Mouse (Mus musculus) thymus, adult 2 months (tissue): ENCODE measurements around the gene Sema5b.

Experiments
- CTCF ChIP-seq: fragments of 200-500 bp; IDR thresholded peaks from 2 replicates; pipeline ENCODE4 v1.5.1; 2012; ENCODE audit warnings: mild to moderate bottlenecking, control low read depth, low read length, moderate library complexity, borderline replicate concordance; ENCODE audit not compliant: control insufficient read depth, poor library complexity, insufficient read depth; ENCODE audit errors: extremely low read depth
- POLR2A ChIP-seq: fragments of 200-500 bp; IDR thresholded peaks from 2 replicates; pipeline ENCODE4 v1.6.1; 2012; ENCODE audit warnings: mild to moderate bottlenecking, low read length, control low read depth, moderate library complexity; ENCODE audit not compliant: control insufficient read depth, poor library complexity, insufficient read depth; ENCODE audit errors: extremely low read depth

DNA sequence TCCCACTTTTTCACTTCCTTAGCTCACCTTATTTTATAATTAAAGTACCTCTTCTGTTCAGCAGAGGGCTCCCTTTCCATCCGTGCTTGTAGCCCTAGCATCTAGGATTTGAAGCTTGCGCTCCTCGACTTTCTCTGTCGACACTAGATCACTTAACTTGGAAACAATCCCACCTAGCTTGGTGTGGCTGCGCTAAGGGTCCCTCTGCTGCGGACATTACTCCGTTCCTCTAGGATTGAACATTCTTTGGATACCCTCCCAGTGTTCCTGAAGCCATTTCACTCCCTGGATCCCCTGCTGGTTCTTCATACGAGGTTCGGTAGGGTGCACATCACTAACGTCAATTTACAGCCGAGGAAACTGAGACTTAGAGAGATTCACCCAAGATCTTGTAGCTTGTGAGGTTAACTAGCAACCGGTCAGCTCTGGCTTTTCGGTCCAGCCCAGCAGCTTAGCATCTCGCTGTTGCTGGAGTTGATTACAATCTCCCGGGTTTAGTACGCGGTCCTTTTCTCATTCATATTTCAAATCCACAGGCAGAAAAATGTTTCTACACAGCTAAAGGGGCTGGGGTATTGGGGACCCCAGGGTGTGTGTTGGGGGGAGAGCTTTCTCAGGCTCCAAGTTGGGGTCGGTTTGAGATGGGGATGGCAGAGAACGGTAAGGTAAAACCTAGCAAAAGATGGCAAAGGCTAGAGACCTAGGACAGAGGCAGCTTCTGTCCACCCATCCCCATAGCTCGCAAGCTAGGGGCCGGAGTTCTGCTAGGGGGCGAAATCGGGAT is 420 bp upstream of the Sema5b start:
- no peak for TF ChIP-seq POLR2A
- TF ChIP-seq CTCF: no peak
